Mouse (Mus musculus) kidney, embryonic 16.5 days (tissue): Measurements from ENCODE around the gene Rpp14. TPM values are rescaled to one million over a fixed set of nuclear protein-coding genes. Genes with fewer than 3 reads are reported as not detected.

Experiments used
- ATAC-seq: fragments of 200-750 bp; cut with Nextera tagmentation; 2 replicates; pipeline ENCODE4 v1.8.0; 2017; ENCODE audit warnings: moderate TSS enrichment; ENCODE audit not compliant: low FRiP score, low TSS enrichment
- H3K27ac ChIP-seq: fragments of 300-500 bp; sonication (generic); 2 replicates; pipeline ENCODE4 v1.5.1; 2014; ENCODE audit warnings: low read length
- H3K27me3 ChIP-seq: fragments of 300-500 bp; sonication (generic); 2 replicates; pipeline ENCODE4 v1.6.1; 2014; ENCODE audit warnings: low read length, control low read depth, mixed read lengths; ENCODE audit not compliant: insufficient read depth
- H3K36me3 ChIP-seq: fragments of 300-500 bp; sonication (generic); 2 replicates; pipeline ENCODE4 v1.6.1; 2014; ENCODE audit warnings: low read length, control low read depth, mixed read lengths; ENCODE audit not compliant: insufficient read depth
- H3K4me1 ChIP-seq: fragments of 300-500 bp; sonication (generic); 2 replicates; pipeline ENCODE4 v1.6.1; 2014; ENCODE audit warnings: low read length, control low read depth, mixed read lengths; ENCODE audit not compliant: insufficient read depth
- H3K4me2 ChIP-seq: fragments of 300-500 bp; sonication (generic); replicated peaks from 2 replicates; pipeline ENCODE4 v1.6.1; 2014; ENCODE audit warnings: low read depth, low read length
- H3K4me3 ChIP-seq: fragments of 300-500 bp; sonication (generic); 2 replicates; pipeline ENCODE4 v1.5.1; 2014; ENCODE audit warnings: mild to moderate bottlenecking, low read length
- H3K9ac ChIP-seq: fragments of 300-500 bp; sonication (generic); replicated peaks from 2 replicates; pipeline ENCODE4 v1.6.1; 2014; ENCODE audit warnings: low read length
- H3K9me3 ChIP-seq: fragments of 300-500 bp; sonication (generic); 2 replicates; pipeline ENCODE4 v1.6.1; 2016; ENCODE audit warnings: low read length, control low read depth
- WGBS: fragments of 180-500 bp; shearing (Covaris S2); extraction: QIAGEN DNeasy Blood & Tissue Kit; methylation state at CpG from one replicate; pipeline ENCODE4 v1.1.7; 2014; 5-methylcytosine and 5-hydroxymethylcytosine counted together
- polyA plus RNA-seq: library from polyadenylated mRNA; unstranded; fragments of >200 nt; fragmentation: Nextera tagmentation; extraction: Ambion mirVana; gene quantifications from 2 replicates; pipeline ENCODE4 v1.2.1, GENCODE M21; 2015

Gene Rpp14
- polyA plus RNA-seq, 1 experiment from 2014 or later = 54.1 TPM

DNA sequence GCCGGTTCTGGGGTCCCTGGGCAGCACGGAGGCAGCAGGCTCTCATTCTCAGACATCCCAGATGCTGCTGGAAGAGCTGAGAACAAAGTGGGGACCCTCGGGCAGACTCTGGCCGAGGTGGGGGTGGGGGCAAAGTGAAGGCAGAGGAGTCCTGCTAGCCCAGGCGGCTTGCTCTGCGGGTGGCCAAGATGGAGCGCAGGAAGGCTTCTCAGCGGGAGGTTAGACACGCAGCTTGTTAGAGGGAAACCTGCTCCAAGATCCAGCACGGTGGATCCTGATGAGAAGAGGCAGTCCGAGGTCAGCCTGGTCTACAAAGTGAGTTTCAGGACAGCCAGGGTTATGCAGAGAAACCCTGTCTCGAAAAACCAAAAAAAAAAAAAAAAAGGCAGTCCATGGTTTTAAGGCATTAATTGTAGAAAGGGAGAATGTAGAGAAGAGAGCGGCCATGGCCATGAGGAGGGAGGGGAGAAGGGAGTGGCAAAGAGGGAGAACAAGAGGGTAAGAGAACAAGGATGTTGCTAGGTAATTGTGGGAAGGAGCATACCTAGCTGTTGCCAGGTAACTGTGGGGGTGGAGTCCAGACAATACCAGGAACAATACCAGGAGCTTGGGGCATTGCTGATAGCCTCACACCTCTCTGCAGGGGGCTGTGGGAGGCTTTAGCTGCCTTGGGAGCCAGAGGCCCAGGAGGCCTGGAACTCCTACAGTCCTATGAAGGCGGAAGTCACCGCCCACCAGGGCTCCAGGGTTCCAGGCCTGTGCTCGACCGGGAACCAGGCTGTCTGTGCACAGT, 25.7 kb upstream of the Rpp14 start:
- no peaks in the 10 kb centered on the region for H3K27me3 ChIP-seq
- H3K9me3 ChIP-seq = no peaks in the 10 kb centered on the region
- H3K4me2 ChIP-seq = no peak overlapping the region
- no peaks in the 10 kb centered on the region for H3K4me1 ChIP-seq
- H3K9ac ChIP-seq = no peak overlapping the region
- no peak for ATAC-seq
- H3K36me3 ChIP-seq = peaks cover 7% of the 10 kb centered on the region; the same call in 1 of the 2 replicates
- no peak overlapping the region for H3K27ac ChIP-seq
- H3K4me3 ChIP-seq = no peak overlapping the region
- 43% methylated on average over 17 of the region's 17 CpGs for WGBS

DNA sequence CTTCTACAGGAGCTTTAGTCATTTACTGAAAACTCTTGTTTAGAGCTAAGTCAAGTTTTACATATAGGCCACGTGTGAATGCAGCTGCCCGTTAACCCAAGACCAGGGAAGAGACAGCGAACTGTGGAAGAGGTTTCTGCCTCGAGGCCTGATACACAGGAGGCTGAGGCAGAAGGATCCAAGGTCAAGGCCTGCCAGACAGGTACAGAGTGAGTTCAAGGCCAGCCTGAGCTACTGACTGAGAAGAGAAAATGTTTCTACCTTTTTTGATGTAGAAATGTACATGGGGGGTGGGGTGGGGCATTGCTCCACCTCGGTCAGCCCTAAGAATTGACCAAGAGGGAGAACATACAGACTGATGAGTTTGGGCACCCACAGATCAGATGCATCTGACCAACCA, 24.1 kb upstream of the Rpp14 start:
- WGBS = 88% methylated on average over 5 of the region's 5 CpGs
- Histone ChIP-seq H3K9ac (no peak overlapping the region), H3K9me3 (no peaks in the 10 kb centered on the region), H3K4me1 (no peaks in the 10 kb centered on the region), H3K27ac (no peak overlapping the region), H3K4me3 (no peak overlapping the region), H3K4me2 (no peak overlapping the region), H3K27me3 (no peaks in the 10 kb centered on the region), H3K36me3 (peaks cover 3% of the 10 kb centered on the region; the same call in 1 of the 2 replicates)
- no peak for ATAC-seq

DNA sequence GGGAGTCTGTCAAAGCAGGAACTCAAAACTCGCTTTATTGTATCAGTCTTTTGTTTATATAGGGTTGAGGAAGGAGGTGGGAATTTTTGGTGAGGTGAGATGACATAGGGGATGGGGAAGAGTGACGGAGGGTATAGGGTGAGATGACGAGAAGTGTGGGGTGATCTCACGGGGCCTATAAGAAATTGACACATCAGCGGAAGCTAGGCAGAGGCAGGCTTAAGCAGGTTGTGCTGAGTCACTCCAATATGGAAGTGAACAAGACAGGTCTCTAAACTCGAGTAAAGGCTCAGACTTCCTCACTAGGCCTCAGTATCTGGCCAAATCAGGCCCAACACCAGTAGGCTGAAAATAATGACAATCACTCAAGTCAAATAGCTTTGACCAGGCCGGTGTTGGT, 20.2 kb upstream of the Rpp14 start:
- 95% methylated on average over 7 of the region's 7 CpGs for WGBS
- Histone ChIP-seq H3K36me3 (no peaks in the 10 kb centered on the region), H3K4me2 (no peak overlapping the region)

DNA sequence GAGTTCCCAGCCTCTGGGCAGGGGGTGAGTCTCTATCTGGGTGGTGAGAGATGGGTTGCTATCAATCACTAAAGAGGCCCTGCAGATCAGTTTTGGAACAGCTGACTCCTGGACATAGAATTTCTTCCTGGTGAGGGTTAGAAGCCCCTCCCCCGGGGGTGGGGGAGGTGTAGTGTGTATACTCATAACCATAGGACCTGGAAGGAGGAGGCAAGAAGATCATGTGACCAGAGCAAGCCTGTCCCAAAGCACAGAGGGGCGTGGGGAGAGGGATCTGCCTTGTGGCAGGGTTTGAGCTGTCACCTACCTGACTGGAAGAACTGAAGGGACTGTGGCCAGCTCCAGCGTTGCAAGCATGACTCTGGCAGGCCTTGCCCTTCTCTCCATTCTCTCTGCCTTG, 18.1 kb upstream of the Rpp14 start:
- Histone ChIP-seq H3K4me3 (no peak overlapping the region), H3K9ac (no peak overlapping the region), H3K27ac (peak overlapping the region; percentile 4; the same call in 1 of the 2 replicates), H3K27me3 (no peaks in the 10 kb centered on the region), H3K9me3 (no peaks in the 10 kb centered on the region), H3K36me3 (no peaks in the 10 kb centered on the region), H3K4me2 (no peak overlapping the region), H3K4me1 (0 out of 2 replicates have a peak, but pooled peaks cover 4% of the 10 kb centered on the region)
- peak; percentile 76 for ATAC-seq
- 37% methylated on average over 3 of the region's 3 CpGs for WGBS

More for the DNA sequence above, 20.2 kb upstream of the Rpp14 start:
- Histone ChIP-seq H3K4me3 (no peak overlapping the region), H3K27me3 (no peaks in the 10 kb centered on the region), H3K4me1 (0 out of 2 replicates have a peak, but pooled peaks cover 4% of the 10 kb centered on the region), H3K9me3 (no peaks in the 10 kb centered on the region), H3K9ac (no peak overlapping the region), H3K27ac (no peak overlapping the region)
- ATAC-seq = no peak

DNA sequence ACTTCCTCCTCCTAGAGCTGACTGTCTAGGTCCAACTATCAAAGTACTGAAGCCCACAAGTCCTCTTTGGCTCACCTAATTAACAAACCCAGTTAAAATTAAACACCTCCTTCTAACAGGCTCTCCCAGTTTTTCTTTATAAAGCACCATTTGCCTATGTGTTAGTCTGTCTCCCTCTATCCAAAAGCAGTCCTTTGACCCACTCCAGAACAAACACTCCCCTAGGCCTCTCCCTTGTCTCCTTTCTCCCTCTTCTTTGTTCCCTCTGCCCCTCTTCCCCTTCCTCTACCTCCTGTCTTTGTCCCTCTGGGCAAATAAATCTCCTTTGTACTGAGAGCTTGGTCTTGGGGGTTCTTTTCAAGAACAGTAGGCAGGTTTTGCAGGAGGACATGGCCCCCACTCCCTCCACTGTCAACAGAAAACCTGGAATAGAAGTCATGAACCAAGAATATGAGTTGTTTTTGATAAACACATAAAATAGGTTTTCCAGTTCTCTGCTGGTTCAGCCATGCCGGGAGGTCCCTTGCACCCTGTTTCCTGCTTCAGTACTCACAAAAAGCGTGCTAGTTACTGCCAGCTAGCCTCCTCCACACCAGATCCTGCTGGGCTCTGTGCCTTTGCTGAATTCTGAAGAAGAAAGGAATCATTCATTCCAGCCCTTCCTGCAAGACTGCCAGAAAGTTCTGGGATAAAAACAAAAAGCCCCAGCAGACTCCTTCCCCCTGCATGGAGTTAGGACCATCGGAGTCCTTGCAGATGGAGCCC, 17.4 kb upstream of the Rpp14 start:
- Histone ChIP-seq H3K27ac (peak overlapping the region; percentile 4; the same call in 1 of the 2 replicates), H3K4me2 (no peak overlapping the region)
- 46% methylated on average over 3 of the region's 3 CpGs for WGBS

DNA sequence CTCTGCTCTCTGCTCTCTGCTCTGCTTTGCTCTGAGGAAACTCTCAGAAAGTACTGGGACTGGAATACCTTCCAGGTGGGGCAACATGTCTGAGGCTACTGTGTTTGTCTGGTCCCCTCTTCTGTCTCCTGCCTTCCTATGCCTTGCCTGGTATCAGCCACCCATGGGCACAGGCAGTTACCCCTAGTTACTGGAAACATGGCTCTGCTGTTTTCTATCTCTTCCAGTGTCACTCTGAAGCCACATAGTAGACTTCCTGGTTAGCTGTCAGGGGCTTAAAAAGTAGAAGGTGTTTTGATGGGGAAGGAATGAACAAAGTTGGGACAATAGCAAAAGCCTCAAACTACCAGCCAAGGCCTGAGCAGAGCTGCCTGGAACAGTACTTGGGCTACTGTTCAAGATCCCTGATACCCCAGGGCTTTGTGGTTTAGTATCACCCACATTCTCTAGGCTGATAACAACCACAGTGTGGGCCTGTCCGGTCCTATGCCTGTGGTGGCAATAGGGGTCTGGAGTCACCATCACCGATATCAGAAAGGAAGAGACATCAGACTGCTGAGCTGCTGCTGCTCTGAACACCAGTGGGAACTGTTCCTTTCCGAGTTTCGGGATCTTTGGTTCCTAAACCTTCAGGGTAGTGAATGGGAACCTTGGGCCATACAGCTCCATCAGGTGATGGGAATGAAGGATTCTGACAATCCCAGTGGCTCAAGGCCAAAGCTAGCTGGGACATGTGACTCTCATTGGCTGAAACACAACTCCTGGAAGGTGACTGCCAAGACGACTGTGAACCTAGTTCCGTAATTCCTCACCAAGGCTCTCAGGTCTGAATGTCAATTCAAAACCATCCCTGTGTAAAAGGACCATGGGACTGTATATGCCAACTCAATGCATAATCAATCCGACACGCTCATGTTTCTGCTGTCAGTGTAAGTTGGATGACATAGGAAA, 16.1 kb upstream of the Rpp14 start:
- Histone ChIP-seq H3K27me3 (no peaks in the 10 kb centered on the region), H3K27ac (no peak overlapping the region), H3K36me3 (no peaks in the 10 kb centered on the region), H3K9me3 (no peaks in the 10 kb centered on the region), H3K9ac (no peak overlapping the region), H3K4me1 (0 out of 2 replicates have a peak, but pooled peaks cover 4% of the 10 kb centered on the region), H3K4me3 (no peak overlapping the region), H3K4me2 (no peak overlapping the region)
- ATAC-seq = no peak
- 89% methylated on average over 8 of the region's 8 CpGs for WGBS

More for the DNA sequence above, 17.4 kb upstream of the Rpp14 start:
- Histone ChIP-seq H3K4me1 (0 out of 2 replicates have a peak, but pooled peaks cover 4% of the 10 kb centered on the region), H3K9me3 (no peaks in the 10 kb centered on the region), H3K36me3 (no peaks in the 10 kb centered on the region), H3K9ac (no peak overlapping the region), H3K27me3 (no peaks in the 10 kb centered on the region), H3K4me3 (no peak overlapping the region)
- ATAC-seq = no peak

DNA sequence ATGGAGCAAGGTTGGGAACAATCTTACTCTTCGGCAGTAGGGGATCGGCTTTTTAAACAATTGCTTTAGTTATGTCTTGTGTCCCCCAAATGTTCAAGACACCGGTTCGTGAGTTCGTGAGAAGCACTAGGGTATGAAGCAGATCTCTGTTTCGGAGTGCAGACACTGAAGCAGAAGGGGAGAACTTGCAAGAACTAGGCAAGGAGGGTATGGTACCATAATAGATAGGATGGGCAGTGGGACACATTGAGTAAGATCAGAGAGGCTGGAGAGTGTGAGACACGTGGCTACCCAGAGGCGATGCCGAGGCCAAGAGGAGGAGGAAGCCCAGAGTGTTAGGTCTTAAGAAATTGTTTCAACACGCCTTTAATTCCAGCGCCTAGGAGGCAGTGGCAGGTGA, 551 bp downstream of the Rpp14 start:
- WGBS = 2% methylated on average over 11 of the region's 11 CpGs
- H3K4me3 ChIP-seq = peak overlapping the region; percentile 82
- peak; percentile 53; the same call in 1 of the 2 replicates for ATAC-seq
- H3K4me1 ChIP-seq = peaks cover 14% of the 10 kb centered on the region
- H3K9ac ChIP-seq = peak overlapping the region; percentile 87
- peak overlapping the region; percentile 99 for H3K27ac ChIP-seq
- peak overlapping the region; percentile 97 for H3K4me2 ChIP-seq
- no peaks in the 10 kb centered on the region for H3K9me3 ChIP-seq
- H3K36me3 ChIP-seq = peaks cover 14% of the 10 kb centered on the region
- H3K27me3 ChIP-seq = no peaks in the 10 kb centered on the region

DNA sequence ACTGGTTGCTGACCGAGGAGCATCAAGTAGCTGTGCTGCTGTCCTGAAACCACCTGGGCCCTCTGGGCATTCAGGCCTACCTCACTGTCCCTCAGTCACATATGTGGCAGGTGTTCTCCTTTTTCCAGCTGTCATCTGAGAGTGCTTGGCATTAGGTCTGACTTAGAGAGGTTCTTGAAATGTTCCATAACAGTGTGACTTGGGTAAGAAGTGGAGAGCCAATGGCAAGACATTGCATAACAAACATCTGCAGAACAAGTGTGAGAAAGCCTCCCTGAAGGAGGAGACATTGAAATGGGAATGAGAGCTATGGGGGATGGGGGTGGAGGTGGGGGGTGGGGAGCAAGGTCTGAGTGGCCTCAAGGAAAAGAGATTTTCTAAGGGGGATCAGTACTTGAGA, 2.8 kb downstream of the Rpp14 start:
- H3K4me1 ChIP-seq = peaks cover 14% of the 10 kb centered on the region
- no peak overlapping the region for H3K27ac ChIP-seq
- no peak for ATAC-seq
- peaks cover 27% of the 10 kb centered on the region for H3K36me3 ChIP-seq
- H3K9me3 ChIP-seq = no peaks in the 10 kb centered on the region
- H3K9ac ChIP-seq = no peak overlapping the region
- no peaks in the 10 kb centered on the region for H3K27me3 ChIP-seq
- H3K4me2 ChIP-seq = no peak overlapping the region
- H3K4me3 ChIP-seq = no peak overlapping the region
- 92% methylated on average over 1 of the region's 1 CpGs for WGBS

DNA sequence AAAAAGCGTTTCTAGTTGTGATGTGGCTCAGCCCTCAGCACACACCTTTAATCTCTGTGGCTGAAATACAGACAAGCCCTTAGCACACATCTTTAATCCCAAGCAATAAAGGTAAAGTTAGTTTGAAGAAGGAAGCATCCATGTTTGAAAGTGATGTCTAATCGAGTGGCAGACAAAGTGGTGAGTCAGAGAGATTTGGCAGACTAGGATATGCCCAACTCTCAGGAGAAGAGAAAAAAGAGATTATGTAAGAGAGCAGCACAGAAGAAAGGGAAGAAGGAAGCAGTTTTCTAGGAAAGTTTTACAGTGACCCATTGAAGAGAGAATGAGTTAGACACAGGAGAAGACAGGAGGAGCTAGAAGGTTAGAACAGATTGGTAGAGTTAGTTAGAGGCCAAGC, 8.8 kb downstream of the Rpp14 start:
- no peak for ATAC-seq
- Histone ChIP-seq H3K4me2 (no peak overlapping the region), H3K9me3 (no peaks in the 10 kb centered on the region), H3K4me1 (0 out of 2 replicates have a peak, but pooled peaks cover 4% of the 10 kb centered on the region), H3K36me3 (peaks cover 50% of the 10 kb centered on the region), H3K9ac (no peak overlapping the region), H3K27ac (no peak overlapping the region), H3K27me3 (no peaks in the 10 kb centered on the region), H3K4me3 (no peak overlapping the region)
- 91% methylated on average over 2 of the region's 2 CpGs for WGBS
